Mouse (Mus musculus): ENCODE measurements around the gene Fndc11. TPM values are rescaled to one million over a fixed set of nuclear protein-coding genes. Genes with fewer than 3 reads are reported as not detected.

Gene Fndc11
- total and polyA plus RNA-seq, 3 experiments, result 0.59 TPM; not detected in 2

GRCm38 (mm10) chr2:181242314-181242665, 22.5 kb downstream of the Fndc11 start:
- peak overlapping the region; percentile 90 for H3K9ac ChIP-seq (ENCODE audit: insufficient read depth, low read depth)
- in situ Hi-C loops (cut with MboI; ENCODE audit: low pct_ligation_motif_present, low pct_unique_long_range_greater_than_20kb, low sequenced_read_pairs), result no loop called here
- H3K27me3 ChIP-seq (replicated peaks), result no peaks in the 10 kb centered on the region
- H3K79me2 ChIP-seq (replicated peaks; ENCODE audit: control insufficient read depth, extremely low read depth, insufficient read depth, poor library complexity, severe bottlenecking), result peaks cover 8% of the 10 kb centered on the region
- TF ChIP-seq E2F4 (IDR thresholded peaks at IDR 0.05; ENCODE audit: insufficient replicate concordance, low read depth, low read length), result no peak
- TF ChIP-seq MEF2A (IDR thresholded peaks at IDR 0.05; ENCODE audit: borderline replicate concordance, low read depth, low read length), result 0 out of 2 replicates have a peak, but pooled peaks have one; percentile 11
- no peak for DNase-seq (ENCODE audit: extremely low read depth)
- peak overlapping the region in 2 of 3 experiments; percentile 35 to 74 for H3K4me3 ChIP-seq (replicated peaks in 1 of 3; ENCODE audit: low read depth in 2 of 3, low read length in 2 of 3, poor library complexity in 1 of 3)
- no peak overlapping the region for H3K27ac ChIP-seq (ENCODE audit: insufficient read depth, low read depth)
- peaks cover 25 to 35% of the 10 kb centered on the region in 2 experiments for H3K36me3 ChIP-seq (replicated peaks in 1 of 2; ENCODE audit: control insufficient read depth in 1 of 2, insufficient read depth in 1 of 2, low read length in 1 of 2)
- H3K9me3 ChIP-seq (replicated peaks; ENCODE audit: low read length), result peaks cover 4% of the 10 kb centered on the region
- dilution Hi-C loops (cut with MboI; ENCODE audit: extremely low pct_ligation_motif_present, extremely low pct_unique_long_range_greater_than_20kb, low sequenced_read_pairs), result no loop called here
- peaks cover 39 to 64% of the 10 kb centered on the region in 2 experiments for H3K4me1 ChIP-seq (ENCODE audit: control insufficient read depth in 1 of 2, insufficient read depth in 2 of 2)
- H3K4me2 ChIP-seq (ENCODE audit: insufficient read depth, low read depth, poor library complexity, severe bottlenecking), result peak overlapping the region; percentile 91

GRCm38 (mm10) chr2:181243706-181244394, 24.0 kb downstream of the Fndc11 start:
- Histone ChIP-seq H3K27me3 (replicated peaks) (no peaks in the 10 kb centered on the region), H3K27ac (ENCODE audit: insufficient read depth, low read depth) (peak overlapping the region; percentile 20), H3K36me3 (replicated peaks in 1 of 2; ENCODE audit: control insufficient read depth in 1 of 2, insufficient read depth in 1 of 2, low read length in 1 of 2) (peaks cover 15 to 22% of the 10 kb centered on the region in 2 experiments), H3K79me2 (replicated peaks; ENCODE audit: control insufficient read depth, extremely low read depth, insufficient read depth, poor library complexity, severe bottlenecking) (peaks cover 8% of the 10 kb centered on the region), H3K4me2 (ENCODE audit: insufficient read depth, low read depth, poor library complexity, severe bottlenecking) (peak overlapping the region; percentile 2), H3K9ac (ENCODE audit: insufficient read depth, low read depth) (0 out of 2 replicates have a peak overlapping the region, but pooled peaks have one; percentile 8), H3K4me3 (replicated peaks in 1 of 3; ENCODE audit: low read depth in 2 of 3, low read length in 2 of 3, poor library complexity in 1 of 3) (peak overlapping the region; percentile 7 to 44 (median 44)), H3K9me3 (replicated peaks; ENCODE audit: low read length) (peaks cover 4% of the 10 kb centered on the region), H3K4me1 (ENCODE audit: control insufficient read depth in 1 of 2, insufficient read depth in 2 of 2) (peaks cover 31 to 50% of the 10 kb centered on the region in 2 experiments)
- DNase-seq (ENCODE audit: extremely low read depth), result peak; percentile 74
- dilution Hi-C loops (cut with MboI; ENCODE audit: extremely low pct_ligation_motif_present, extremely low pct_unique_long_range_greater_than_20kb, low sequenced_read_pairs), result no loop called here
- in situ Hi-C loops (cut with MboI; ENCODE audit: low pct_ligation_motif_present, low pct_unique_long_range_greater_than_20kb, low sequenced_read_pairs), result no loop called here
- TF ChIP-seq MAFK (IDR thresholded peaks at IDR 0.05; ENCODE audit: insufficient replicate concordance, low read length) (peak; percentile 53; the same call in 1 of the 2 replicates), ETS1 (conservative IDR thresholded peaks at IDR 0.05; ENCODE audit: low read depth, low read length) (0 out of 2 replicates have a peak, but pooled peaks have one; percentile 12), TCF12 (IDR thresholded peaks at IDR 0.05; ENCODE audit: low read depth, low read length) (peak; percentile 30; the same call in 1 of the 2 replicates), MXI1 (IDR thresholded peaks at IDR 0.05; ENCODE audit: low read depth, low read length) (no peak), CHD1 (IDR thresholded peaks at IDR 0.05; ENCODE audit: low read depth, low read length) (peak; percentile 40; the same call in 1 of the 2 replicates), MEF2A (IDR thresholded peaks at IDR 0.05; ENCODE audit: borderline replicate concordance, low read depth, low read length) (0 out of 2 replicates have a peak, but pooled peaks have one; percentile 6), RCOR1 (conservative IDR thresholded peaks at IDR 0.05; ENCODE audit: low read depth, low read length) (no peak), SIN3A (IDR thresholded peaks at IDR 0.05; ENCODE audit: low read length) (peak; percentile 34), POLR2A (IDR thresholded peaks at IDR 0.05; ENCODE audit: low read depth, low read length) (peak; percentile 64), PAX5 (IDR thresholded peaks at IDR 0.05; ENCODE audit: low read length) (no peak), MAZ (IDR thresholded peaks at IDR 0.05; ENCODE audit: low read depth, low read length) (peak; percentile 31; the same call in 1 of the 2 replicates), NELFE (IDR thresholded peaks at IDR 0.05; ENCODE audit: low read depth, low read length) (peak; percentile 79), POLR2AphosphoS2 (IDR thresholded peaks at IDR 0.05; ENCODE audit: low read depth, low read length) (no peak), ELF1 (IDR thresholded peaks at IDR 0.05; ENCODE audit: low read depth, low read length) (peak; percentile 37; the same call in 1 of the 2 replicates), CHD2 (IDR thresholded peaks at IDR 0.05; ENCODE audit: low read length) (peak; percentile 61), ZMIZ1 (IDR thresholded peaks at IDR 0.05; ENCODE audit: low read depth, low read length) (peak; percentile 64; the same call in 1 of the 2 replicates), TBP (conservative IDR thresholded peaks at IDR 0.05; ENCODE audit: low read depth, low read length) (peak; percentile 62; the same call in 1 of the 2 replicates), NRF1 (IDR thresholded peaks at IDR 0.05; ENCODE audit: low read depth, low read length) (0 out of 2 replicates have a peak, but pooled peaks have one; percentile 18)
